Mouse (Mus musculus) bone marrow, adult 2 months (tissue): Measurements from ENCODE around the gene Atp5c1.

Source experiments
- CTCF ChIP-seq: fragments of 200-500 bp; IDR thresholded peaks from 2 replicates; pipeline ENCODE4 v1.5.1; 2011; ENCODE audit warnings: low read length, control low read depth; ENCODE audit not compliant: control insufficient read depth, insufficient read depth
- POLR2A ChIP-seq: fragments of 200-500 bp; IDR thresholded peaks from 2 replicates; pipeline ENCODE4 v1.6.1; 2011; ENCODE audit warnings: low read depth, mild to moderate bottlenecking, control low read depth, low read length, borderline replicate concordance; ENCODE audit not compliant: control insufficient read depth

DNA sequence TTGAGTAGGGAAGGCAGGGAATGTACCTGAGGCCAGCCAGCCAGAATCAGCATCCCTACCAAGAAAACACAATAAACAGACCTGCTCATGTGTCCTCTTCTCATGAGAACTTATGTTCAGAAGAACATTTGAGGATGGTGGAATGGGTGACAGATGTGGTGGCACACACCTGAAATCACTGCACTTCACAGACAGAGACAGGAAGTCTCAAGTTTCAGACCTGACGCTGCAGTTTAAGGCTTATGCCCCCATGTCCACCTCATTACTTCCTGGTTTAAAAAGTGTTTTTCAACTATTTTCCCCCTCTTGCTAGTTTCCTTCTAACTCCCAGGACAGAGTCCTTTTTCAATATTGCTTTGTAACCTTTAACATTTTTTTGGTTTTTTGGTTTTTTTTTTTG is 2.4 kb upstream of the Atp5c1 start:
- TF ChIP-seq POLR2A (no peak), CTCF (no peak)
